Mouse (Mus musculus): ENCODE measurements around the gene Ccnc. TPM values are rescaled to one million over a fixed set of nuclear protein-coding genes. Genes with fewer than 3 reads are reported as not detected.

Ccnc gene
- polyA plus RNA-seq, 1 experiment from 2014 or later: 17.6 TPM

GRCm38 (mm10) chr4:21685595-21686091 lies 41.9 kb upstream of the Ccnc start, which contains the start of gene Prdm13:
TSS of gene Prdm13 (minus strand) at chr4:21685963.
- peaks cover 98% of the 10 kb centered on the region for H3K27me3 ChIP-seq (ENCODE audit: control insufficient read depth, insufficient read depth, low read depth, low read length)
- no peaks in the 10 kb centered on the region for H3K9me3 ChIP-seq (replicated peaks; ENCODE audit: control insufficient read depth, low read length)
- no peak for ATAC-seq (ENCODE audit: low read depth)
- H3K27ac ChIP-seq (ENCODE audit: low read length): no peak within 1 kb of the TSS
- H3K9ac ChIP-seq (ENCODE audit: low read depth, low read length): no peak within 1 kb of the TSS
- no peak within 1 kb of the TSS for H3K4me2 ChIP-seq (ENCODE audit: low read depth, low read length)
- WGBS (ENCODE audit: insufficient replicate concordance): 2% methylated on average over 38 of the region's 38 CpGs
- no peaks in the 10 kb centered on the region for H3K36me3 ChIP-seq (ENCODE audit: control insufficient read depth, insufficient read depth)
- no peak within 1 kb of the TSS for H3K4me3 ChIP-seq (ENCODE audit: low read depth, low read length)
- H3K4me1 ChIP-seq (ENCODE audit: control insufficient read depth, low read depth, low read length): no peaks in the 10 kb centered on the region

GRCm38 (mm10) chr4:21686416-21686815 lies 41.1 kb upstream of the Ccnc start:
- ATAC-seq (ENCODE audit: low read depth): no peak
- Histone ChIP-seq H3K27me3 (ENCODE audit: control insufficient read depth, insufficient read depth, low read depth, low read length) (peaks cover 99% of the 10 kb centered on the region), H3K27ac (ENCODE audit: low read length) (no peak overlapping the region), H3K9ac (ENCODE audit: low read depth, low read length) (no peak overlapping the region), H3K9me3 (replicated peaks; ENCODE audit: control insufficient read depth, low read length) (no peaks in the 10 kb centered on the region), H3K4me2 (ENCODE audit: low read depth, low read length) (no peak overlapping the region), H3K4me3 (ENCODE audit: low read depth, low read length) (no peak overlapping the region), H3K36me3 (ENCODE audit: control insufficient read depth, insufficient read depth) (no peaks in the 10 kb centered on the region), H3K4me1 (ENCODE audit: control insufficient read depth, low read depth, low read length) (no peaks in the 10 kb centered on the region)
- WGBS (ENCODE audit: insufficient replicate concordance): 3% methylated on average over 11 of the region's 11 CpGs

GRCm38 (mm10) chr4:21686934-21687333 lies 40.6 kb upstream of the Ccnc start:
- ATAC-seq (ENCODE audit: low read depth): no peak
- Histone ChIP-seq H3K27me3 (ENCODE audit: control insufficient read depth, insufficient read depth, low read depth, low read length) (peaks cover 96% of the 10 kb centered on the region), H3K4me2 (ENCODE audit: low read depth, low read length) (no peak overlapping the region), H3K27ac (ENCODE audit: low read length) (no peak overlapping the region), H3K4me1 (ENCODE audit: control insufficient read depth, low read depth, low read length) (no peaks in the 10 kb centered on the region), H3K9me3 (replicated peaks; ENCODE audit: control insufficient read depth, low read length) (no peaks in the 10 kb centered on the region), H3K4me3 (ENCODE audit: low read depth, low read length) (no peak overlapping the region), H3K9ac (ENCODE audit: low read depth, low read length) (no peak overlapping the region), H3K36me3 (ENCODE audit: control insufficient read depth, insufficient read depth) (no peaks in the 10 kb centered on the region)
- WGBS (ENCODE audit: insufficient replicate concordance): 0% methylated on average over 5 of the region's 5 CpGs

- no peaks in the 10 kb centered on the region for H3K9me3 ChIP-seq (replicated peaks; ENCODE audit: control insufficient read depth, low read length)
- H3K9ac ChIP-seq (ENCODE audit: low read depth, low read length): no peak overlapping the region
- H3K27me3 ChIP-seq (ENCODE audit: control insufficient read depth, insufficient read depth, low read depth, low read length): peaks cover 95% of the 10 kb centered on the region
- peak overlapping the region; percentile 64 for H3K4me2 ChIP-seq (ENCODE audit: low read depth, low read length)
- H3K36me3 ChIP-seq (ENCODE audit: control insufficient read depth, insufficient read depth): no peaks in the 10 kb centered on the region
- WGBS (ENCODE audit: insufficient replicate concordance): 3% methylated on average over 51 of the region's 51 CpGs
- peak overlapping the region; percentile 49 for H3K4me3 ChIP-seq (ENCODE audit: low read depth, low read length)
- ATAC-seq (ENCODE audit: low read depth): no peak
- H3K4me1 ChIP-seq (ENCODE audit: control insufficient read depth, low read depth, low read length): no peaks in the 10 kb centered on the region
- no peak overlapping the region for H3K27ac ChIP-seq (ENCODE audit: low read length)
Measured at GRCm38 (mm10) chr4:21687783-21688702, 39.5 kb upstream of the Ccnc start.

- WGBS (ENCODE audit: insufficient replicate concordance): under 1% methylated on average over 46 of the region's 64 CpGs
- Histone ChIP-seq H3K36me3 (ENCODE audit: control insufficient read depth, insufficient read depth) (no peaks in the 10 kb centered on the region), H3K4me3 (ENCODE audit: low read depth, low read length) (peak overlapping the region; percentile 49), H3K9ac (ENCODE audit: low read depth, low read length) (no peak overlapping the region), H3K4me1 (ENCODE audit: control insufficient read depth, low read depth, low read length) (no peaks in the 10 kb centered on the region), H3K9me3 (replicated peaks; ENCODE audit: control insufficient read depth, low read length) (no peaks in the 10 kb centered on the region), H3K27ac (ENCODE audit: low read length) (no peak overlapping the region), H3K4me2 (ENCODE audit: low read depth, low read length) (peak overlapping the region; percentile 64), H3K27me3 (ENCODE audit: control insufficient read depth, insufficient read depth, low read depth, low read length) (peaks cover 90% of the 10 kb centered on the region)
- no peak for ATAC-seq (ENCODE audit: low read depth)
Measured at GRCm38 (mm10) chr4:21688703-21689200, 38.7 kb upstream of the Ccnc start.

GRCm38 (mm10) chr4:21689492-21689941 lies 38.0 kb upstream of the Ccnc start:
- Histone ChIP-seq H3K27ac (ENCODE audit: low read length) (no peak overlapping the region), H3K36me3 (ENCODE audit: control insufficient read depth, insufficient read depth) (no peaks in the 10 kb centered on the region), H3K9me3 (replicated peaks; ENCODE audit: control insufficient read depth, low read length) (no peaks in the 10 kb centered on the region), H3K4me1 (ENCODE audit: control insufficient read depth, low read depth, low read length) (no peaks in the 10 kb centered on the region), H3K4me2 (ENCODE audit: low read depth, low read length) (no peak overlapping the region), H3K4me3 (ENCODE audit: low read depth, low read length) (no peak overlapping the region), H3K27me3 (ENCODE audit: control insufficient read depth, insufficient read depth, low read depth, low read length) (peaks cover 82% of the 10 kb centered on the region), H3K9ac (ENCODE audit: low read depth, low read length) (no peak overlapping the region)
- 3% methylated on average over 18 of the region's 18 CpGs for WGBS (ENCODE audit: insufficient replicate concordance)
- ATAC-seq (ENCODE audit: low read depth): no peak

GRCm38 (mm10) chr4:21690221-21690620 lies 37.3 kb upstream of the Ccnc start:
- H3K27me3 ChIP-seq (ENCODE audit: control insufficient read depth, insufficient read depth, low read depth, low read length): peaks cover 75% of the 10 kb centered on the region

GRCm38 (mm10) chr4:21695638-21696254 lies 31.8 kb upstream of the Ccnc start:
- no peaks in the 10 kb centered on the region for H3K9me3 ChIP-seq (replicated peaks; ENCODE audit: control insufficient read depth, low read length)
- ATAC-seq (ENCODE audit: low read depth): no peak
- no peaks in the 10 kb centered on the region for H3K4me1 ChIP-seq (ENCODE audit: control insufficient read depth, low read depth, low read length)
- no peaks in the 10 kb centered on the region for H3K36me3 ChIP-seq (ENCODE audit: control insufficient read depth, insufficient read depth)
- 17% methylated on average over 7 of the region's 7 CpGs for WGBS (ENCODE audit: insufficient replicate concordance)
- peaks cover 20% of the 10 kb centered on the region for H3K27me3 ChIP-seq (ENCODE audit: control insufficient read depth, insufficient read depth, low read depth, low read length)
- H3K9ac ChIP-seq (ENCODE audit: low read depth, low read length): no peak overlapping the region
- H3K4me3 ChIP-seq (ENCODE audit: low read depth, low read length): no peak overlapping the region
- no peak overlapping the region for H3K27ac ChIP-seq (ENCODE audit: low read length)
- H3K4me2 ChIP-seq (ENCODE audit: low read depth, low read length): no peak overlapping the region

More at GRCm38 (mm10) chr4:21690221-21690620, 37.3 kb upstream of the Ccnc start:
- H3K9me3 ChIP-seq (replicated peaks; ENCODE audit: control insufficient read depth, low read length): no peaks in the 10 kb centered on the region
- H3K4me3 ChIP-seq (ENCODE audit: low read depth, low read length): no peak overlapping the region
- WGBS (ENCODE audit: insufficient replicate concordance): 8% methylated on average over 7 of the region's 7 CpGs
- no peaks in the 10 kb centered on the region for H3K36me3 ChIP-seq (ENCODE audit: control insufficient read depth, insufficient read depth)
- H3K4me2 ChIP-seq (ENCODE audit: low read depth, low read length): no peak overlapping the region
- no peaks in the 10 kb centered on the region for H3K4me1 ChIP-seq (ENCODE audit: control insufficient read depth, low read depth, low read length)
- H3K27ac ChIP-seq (ENCODE audit: low read length): no peak overlapping the region
- no peak overlapping the region for H3K9ac ChIP-seq (ENCODE audit: low read depth, low read length)
- ATAC-seq (ENCODE audit: low read depth): no peak
